Mouse (Mus musculus) MEL (cell line): ENCODE measurements at regions not wholly inside any gene's neighbourhood (a gene's known extent, or its start where the extent isn't known, plus 50 kb on each side); places are given as distances from the start of the nearest gene placed in this dataset.

Experiments used
- CHD1 ChIP-seq: IDR thresholded peaks from 2 replicates; pipeline ENCODE4 v1.6.1; 2012; ENCODE audit warnings: low read depth, mild to moderate bottlenecking, inconsistent platforms, low read length, improper control_type of control experiment
- CTCF ChIP-seq, 3 experiments: IDR thresholded peaks in 2 of 3; conservative IDR thresholded peaks in 1 of 3; 2 replicates each; pipeline ENCODE4 v1.5.1; 2011 to 2012; ENCODE audit warnings: low read length in 3 of 3, low read depth in 2 of 3, mild to moderate bottlenecking in 2 of 3, improper control_type of control experiment in 1 of 3, inconsistent platforms in 1 of 3, mixed read lengths in 1 of 3, moderate library complexity in 1 of 3; ENCODE audit not compliant: control insufficient read depth in 1 of 3, insufficient read depth in 1 of 3, poor library complexity in 1 of 3, severe bottlenecking in 1 of 3
- GABPA ChIP-seq: IDR thresholded peaks from 2 replicates; pipeline ENCODE4 v1.6.1; 2012; ENCODE audit warnings: low read depth, mild to moderate bottlenecking, inconsistent platforms, low read length, improper control_type of control experiment, moderate library complexity
- HCFC1 ChIP-seq: IDR thresholded peaks from 2 replicates; pipeline ENCODE4 v1.6.1; 2012; ENCODE audit warnings: low read depth, mild to moderate bottlenecking, inconsistent platforms, low read length, improper control_type of control experiment, moderate library complexity
- MAFK ChIP-seq: IDR thresholded peaks from 2 replicates; pipeline ENCODE4 v1.6.1; 2011; ENCODE audit warnings: low read depth, mild to moderate bottlenecking, low read length, improper control_type of control experiment, borderline replicate concordance
- MXI1 ChIP-seq: IDR thresholded peaks from 2 replicates; pipeline ENCODE4 v1.6.1; 2011; ENCODE audit warnings: mild to moderate bottlenecking, low read depth, low read length, improper control_type of control experiment
- NELFE ChIP-seq: IDR thresholded peaks from 2 replicates; pipeline ENCODE4 v1.6.1; 2011; ENCODE audit warnings: low read depth, low read length, improper control_type of control experiment
- USF1 ChIP-seq: IDR thresholded peaks from 2 replicates; pipeline ENCODE4 v1.6.1; 2014; ENCODE audit warnings: low read depth, mild to moderate bottlenecking, inconsistent platforms, low read length, improper control_type of control experiment, moderate library complexity
- ZC3H11A ChIP-seq: IDR thresholded peaks from 2 replicates; pipeline ENCODE4 v1.6.1; 2012; ENCODE audit warnings: low read depth, mild to moderate bottlenecking, inconsistent platforms, low read length, improper control_type of control experiment

DNA sequence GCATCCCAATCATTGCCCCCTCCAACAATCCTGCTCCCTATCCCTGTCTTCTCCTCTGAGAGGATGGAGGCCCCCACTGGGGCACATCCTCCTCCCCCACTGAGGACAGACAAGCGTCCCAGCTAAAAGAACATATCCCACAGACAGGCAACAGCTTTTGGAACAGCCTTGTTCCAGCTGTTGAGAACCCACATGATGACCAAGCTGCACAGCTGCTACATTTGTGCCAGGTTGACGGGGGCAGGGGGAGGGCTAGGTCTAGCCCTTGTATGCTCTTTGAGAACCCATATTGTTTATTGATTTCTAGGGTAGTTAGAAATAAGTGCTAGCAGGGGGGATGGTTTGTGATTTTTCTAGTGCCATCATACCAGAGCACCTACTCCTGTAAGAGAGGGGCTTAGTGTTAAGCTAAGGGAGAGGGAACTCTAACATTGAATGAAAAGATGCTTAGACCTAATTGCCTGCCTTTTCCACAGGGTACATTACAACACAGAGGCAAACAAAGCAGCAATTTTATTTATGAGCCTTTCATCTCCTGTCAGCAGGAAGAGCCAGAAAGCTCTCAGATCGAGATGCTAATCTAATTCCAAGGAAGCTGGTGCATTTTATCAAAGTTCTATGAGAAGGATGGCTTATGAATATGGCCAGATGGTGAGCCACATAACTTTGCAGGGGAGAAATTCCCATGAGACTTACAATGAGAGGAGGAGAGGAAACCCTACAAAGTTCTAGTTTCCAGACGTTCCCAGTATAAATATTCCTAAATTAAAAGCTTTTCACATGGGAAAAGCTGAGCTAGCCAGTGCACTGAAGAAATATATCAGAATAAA is 137.6 kb upstream of the Zpld1 start:
- no peak for TF ChIP-seq ZC3H11A
- TF ChIP-seq CTCF (IDR thresholded peaks at IDR 0.05 in 2 of 3, conservative IDR thresholded peaks at IDR 0.05 in 1 of 3; ENCODE audit: control insufficient read depth in 1 of 3, insufficient read depth in 1 of 3, low read depth in 2 of 3, low read length in 3 of 3, poor library complexity in 1 of 3, severe bottlenecking in 1 of 3) = no peak
- no peak for TF ChIP-seq CHD1
- no peak for TF ChIP-seq HCFC1
- TF ChIP-seq USF1 = no peak
- TF ChIP-seq MAFK = no peak
- TF ChIP-seq MXI1 = no peak
- no peak for TF ChIP-seq GABPA
- no peak for TF ChIP-seq NELFE
